Mouse (Mus musculus): ENCODE measurements around the gene Tgif1. TPM values are rescaled to one million over a fixed set of nuclear protein-coding genes. Genes with fewer than 3 reads are reported as not detected.

Tgif1 gene
- 26.6 and 30.8 TPM in 2 replicates for polyA plus RNA-seq (2014; fragmentation: Nextera tagmentation; extraction: Ambion mirVana)

DNA sequence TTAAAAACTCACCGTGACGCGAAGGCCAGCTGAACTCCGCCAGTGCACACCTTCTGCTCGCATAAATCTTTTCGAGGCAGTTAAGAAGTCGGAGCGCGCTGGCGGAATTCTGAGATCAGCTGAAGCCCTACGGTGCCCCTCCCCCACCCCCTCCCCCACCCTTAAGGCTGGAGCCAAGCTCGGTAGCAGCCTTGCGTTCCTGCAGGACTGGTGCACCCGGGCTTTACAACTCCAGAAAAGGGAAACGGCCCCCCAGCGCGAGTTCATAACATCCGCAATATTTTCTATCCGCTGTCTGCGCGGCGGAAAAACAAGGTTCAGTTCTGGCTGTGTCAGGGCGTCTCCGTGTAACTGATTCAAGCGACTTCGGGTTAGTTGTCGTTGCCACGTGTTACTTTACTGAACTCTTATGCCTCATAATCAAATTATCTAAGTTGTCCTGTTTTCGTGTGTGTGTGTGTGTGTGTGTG, at the start of gene Tgif1:
Gene Tgif1 (minus strand): TSS at position 111 of the 470 bp plus-strand sequence.
- Histone ChIP-seq H3K4me2 (peak within 1 kb of the TSS; percentile 99), H3K4me1 (replicated peaks; ENCODE audit: control insufficient read depth, insufficient read depth, low read length) (no peaks in the 10 kb centered on the region), H3K9me3 (ENCODE audit: control insufficient read depth, low read length) (no peaks in the 10 kb centered on the region), H3K9ac (ENCODE audit: low read depth, low read length) (peak within 1 kb of the TSS; percentile 85), H3K27ac (ENCODE audit: low read depth, low read length) (peak within 1 kb of the TSS; percentile 73), H3K4me3 (ENCODE audit: low read depth, low read length) (peak within 1 kb of the TSS; percentile 72), H3K36me3 (ENCODE audit: control insufficient read depth, insufficient read depth, low read length) (no peaks in the 10 kb centered on the region), H3K27me3 (replicated peaks; ENCODE audit: control insufficient read depth, insufficient read depth, low read length) (0 out of 2 replicates have a peak, but pooled peaks cover 7% of the 10 kb centered on the region)
- WGBS: under 1% methylated on average over 29 of the region's 29 CpGs
- ATAC-seq (replicated peaks; ENCODE audit: low FRiP score) (no peak), DNase-seq (ENCODE audit: low spot score) (peak; percentile 68)

- WGBS: 78% methylated on average over 10 of the region's 10 CpGs
- H3K4me3 ChIP-seq (ENCODE audit: low read depth, low read length): no peak overlapping the region
- H3K4me2 ChIP-seq: no peak overlapping the region
- ATAC-seq (replicated peaks; ENCODE audit: low FRiP score) (no peak), DNase-seq (ENCODE audit: low spot score) (no peak)
- H3K4me1 ChIP-seq (replicated peaks; ENCODE audit: control insufficient read depth, insufficient read depth, low read length): no peaks in the 10 kb centered on the region
- no peak overlapping the region for H3K27ac ChIP-seq (ENCODE audit: low read depth, low read length)
- H3K9ac ChIP-seq (ENCODE audit: low read depth, low read length): no peak overlapping the region
- no peaks in the 10 kb centered on the region for H3K9me3 ChIP-seq (ENCODE audit: control insufficient read depth, low read length)
- H3K36me3 ChIP-seq (ENCODE audit: control insufficient read depth, insufficient read depth, low read length): no peaks in the 10 kb centered on the region
- no peaks in the 10 kb centered on the region for H3K27me3 ChIP-seq (replicated peaks; ENCODE audit: control insufficient read depth, insufficient read depth, low read length)
These were observed 47.3 kb upstream of the Tgif1 start for GRCm38 (mm10) chr17:70900660-70901059.

DNA sequence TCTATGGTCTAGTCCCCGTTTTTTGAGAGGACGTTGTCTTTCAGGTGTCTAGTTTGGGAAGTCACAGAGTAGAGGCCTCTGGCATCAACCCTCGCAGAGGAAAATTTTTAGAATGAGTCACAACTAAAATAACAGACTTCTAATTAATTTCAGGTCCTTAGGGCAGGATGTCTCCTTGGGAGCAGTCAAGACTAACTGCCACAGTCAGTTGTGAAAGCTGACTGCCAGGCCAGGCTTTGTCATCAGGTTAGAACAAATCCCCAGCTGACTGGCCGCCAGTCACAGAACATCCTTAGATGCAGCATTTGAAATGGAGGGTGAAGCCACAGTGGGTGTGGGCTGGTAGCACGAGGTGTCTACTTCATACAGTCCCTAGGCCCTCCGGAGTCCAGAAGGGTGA, 46.3 kb upstream of the Tgif1 start:
- H3K36me3 ChIP-seq (ENCODE audit: control insufficient read depth, insufficient read depth, low read length): no peaks in the 10 kb centered on the region

DNA sequence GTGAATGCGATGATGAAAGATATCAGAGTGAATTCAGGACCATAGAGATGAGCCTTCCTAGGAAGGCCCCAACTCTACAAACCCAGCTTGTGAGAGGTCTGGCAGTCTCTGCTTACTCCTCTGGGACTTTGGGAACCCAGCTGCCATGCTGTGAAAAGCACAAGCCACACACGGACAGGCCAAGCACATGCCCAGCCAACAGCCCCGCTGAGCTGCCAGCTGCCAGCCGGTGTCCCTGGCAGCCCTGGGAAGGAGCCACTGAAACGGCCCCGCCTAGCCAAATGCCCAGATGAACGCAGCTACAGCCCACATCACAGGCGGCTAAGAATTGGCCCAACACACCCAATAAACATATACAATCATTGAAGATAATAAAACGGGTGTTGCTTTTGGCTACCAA, 41.5 kb upstream of the Tgif1 start:
- Histone ChIP-seq H3K36me3 (ENCODE audit: control insufficient read depth, insufficient read depth, low read length) (no peaks in the 10 kb centered on the region), H3K9me3 (ENCODE audit: control insufficient read depth, low read length) (no peaks in the 10 kb centered on the region), H3K27me3 (replicated peaks; ENCODE audit: control insufficient read depth, insufficient read depth, low read length) (no peaks in the 10 kb centered on the region), H3K4me3 (ENCODE audit: low read depth, low read length) (no peak overlapping the region), H3K4me1 (replicated peaks; ENCODE audit: control insufficient read depth, insufficient read depth, low read length) (no peaks in the 10 kb centered on the region), H3K27ac (ENCODE audit: low read depth, low read length) (no peak overlapping the region), H3K4me2 (no peak overlapping the region), H3K9ac (ENCODE audit: low read depth, low read length) (no peak overlapping the region)
- 88% methylated on average over 9 of the region's 9 CpGs for WGBS
- no peak for DNase-seq (ENCODE audit: low spot score)
- ATAC-seq (replicated peaks; ENCODE audit: low FRiP score): no peak

More for the DNA sequence above, 46.3 kb upstream of the Tgif1 start:
- DNase-seq (ENCODE audit: low spot score) (no peak), ATAC-seq (replicated peaks; ENCODE audit: low FRiP score) (no peak)
- H3K27ac ChIP-seq (ENCODE audit: low read depth, low read length): no peak overlapping the region
- no peak overlapping the region for H3K9ac ChIP-seq (ENCODE audit: low read depth, low read length)
- H3K4me1 ChIP-seq (replicated peaks; ENCODE audit: control insufficient read depth, insufficient read depth, low read length): no peaks in the 10 kb centered on the region
- no peaks in the 10 kb centered on the region for H3K9me3 ChIP-seq (ENCODE audit: control insufficient read depth, low read length)
- H3K27me3 ChIP-seq (replicated peaks; ENCODE audit: control insufficient read depth, insufficient read depth, low read length): no peaks in the 10 kb centered on the region
- WGBS: 82% methylated on average over 6 of the region's 6 CpGs
- H3K4me3 ChIP-seq (ENCODE audit: low read depth, low read length): no peak overlapping the region
- no peak overlapping the region for H3K4me2 ChIP-seq

DNA sequence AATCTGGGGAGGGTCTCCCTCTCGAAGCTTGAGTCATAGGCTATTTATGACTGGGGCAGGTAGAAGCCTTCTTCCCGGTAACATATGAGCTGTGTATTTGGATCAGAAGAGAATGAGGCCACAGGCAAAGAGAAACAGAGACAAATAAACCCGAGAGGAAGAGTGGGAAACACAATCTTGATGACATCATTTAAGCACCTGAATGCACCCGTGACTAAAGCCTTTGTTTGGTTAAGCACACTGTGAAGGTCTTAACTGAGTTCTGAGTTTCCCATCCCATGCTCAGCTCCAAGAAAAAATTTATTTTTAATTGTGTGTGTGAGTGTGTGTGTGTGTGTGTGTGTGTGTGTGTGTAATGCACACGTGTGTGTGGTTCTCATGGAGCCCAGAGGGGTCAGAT, 39.8 kb upstream of the Tgif1 start:
- Histone ChIP-seq H3K27ac (ENCODE audit: low read depth, low read length) (no peak overlapping the region), H3K27me3 (replicated peaks; ENCODE audit: control insufficient read depth, insufficient read depth, low read length) (no peaks in the 10 kb centered on the region), H3K4me3 (ENCODE audit: low read depth, low read length) (no peak overlapping the region), H3K36me3 (ENCODE audit: control insufficient read depth, insufficient read depth, low read length) (no peaks in the 10 kb centered on the region), H3K4me2 (no peak overlapping the region), H3K9ac (ENCODE audit: low read depth, low read length) (no peak overlapping the region), H3K4me1 (replicated peaks; ENCODE audit: control insufficient read depth, insufficient read depth, low read length) (no peaks in the 10 kb centered on the region), H3K9me3 (ENCODE audit: control insufficient read depth, low read length) (no peaks in the 10 kb centered on the region)
- 65% methylated on average over 5 of the region's 5 CpGs for WGBS
- DNase-seq (ENCODE audit: low spot score) (no peak), ATAC-seq (replicated peaks; ENCODE audit: low FRiP score) (no peak)

- WGBS: 51% methylated on average over 15 of the region's 15 CpGs
- H3K36me3 ChIP-seq (ENCODE audit: control insufficient read depth, insufficient read depth, low read length): no peaks in the 10 kb centered on the region
These were observed 39.1 kb upstream of the Tgif1 start for GRCm38 (mm10) chr17:70892288-70893096.

GRCm38 (mm10) chr17:70890571-70890970, 37.2 kb upstream of the Tgif1 start:
- WGBS: 83% methylated on average over 8 of the region's 8 CpGs
- H3K27ac ChIP-seq (ENCODE audit: low read depth, low read length): no peak overlapping the region
- H3K4me1 ChIP-seq (replicated peaks; ENCODE audit: control insufficient read depth, insufficient read depth, low read length): no peaks in the 10 kb centered on the region
- no peak overlapping the region for H3K4me2 ChIP-seq
- no peak for DNase-seq (ENCODE audit: low spot score)
- no peak overlapping the region for H3K9ac ChIP-seq (ENCODE audit: low read depth, low read length)
- no peak overlapping the region for H3K4me3 ChIP-seq (ENCODE audit: low read depth, low read length)
- no peaks in the 10 kb centered on the region for H3K36me3 ChIP-seq (ENCODE audit: control insufficient read depth, insufficient read depth, low read length)
- no peaks in the 10 kb centered on the region for H3K9me3 ChIP-seq (ENCODE audit: control insufficient read depth, low read length)
- ATAC-seq (replicated peaks; ENCODE audit: low FRiP score): no peak
- no peaks in the 10 kb centered on the region for H3K27me3 ChIP-seq (replicated peaks; ENCODE audit: control insufficient read depth, insufficient read depth, low read length)

More at GRCm38 (mm10) chr17:70892288-70893096, 39.1 kb upstream of the Tgif1 start:
- H3K9ac ChIP-seq (ENCODE audit: low read depth, low read length): no peak overlapping the region
- no peaks in the 10 kb centered on the region for H3K9me3 ChIP-seq (ENCODE audit: control insufficient read depth, low read length)
- H3K4me1 ChIP-seq (replicated peaks; ENCODE audit: control insufficient read depth, insufficient read depth, low read length): no peaks in the 10 kb centered on the region
- H3K27ac ChIP-seq (ENCODE audit: low read depth, low read length): no peak overlapping the region
- H3K4me3 ChIP-seq (ENCODE audit: low read depth, low read length): no peak overlapping the region
- no peak overlapping the region for H3K4me2 ChIP-seq
- ATAC-seq (replicated peaks; ENCODE audit: low FRiP score) (no peak), DNase-seq (ENCODE audit: low spot score) (no peak)
- no peaks in the 10 kb centered on the region for H3K27me3 ChIP-seq (replicated peaks; ENCODE audit: control insufficient read depth, insufficient read depth, low read length)

DNA sequence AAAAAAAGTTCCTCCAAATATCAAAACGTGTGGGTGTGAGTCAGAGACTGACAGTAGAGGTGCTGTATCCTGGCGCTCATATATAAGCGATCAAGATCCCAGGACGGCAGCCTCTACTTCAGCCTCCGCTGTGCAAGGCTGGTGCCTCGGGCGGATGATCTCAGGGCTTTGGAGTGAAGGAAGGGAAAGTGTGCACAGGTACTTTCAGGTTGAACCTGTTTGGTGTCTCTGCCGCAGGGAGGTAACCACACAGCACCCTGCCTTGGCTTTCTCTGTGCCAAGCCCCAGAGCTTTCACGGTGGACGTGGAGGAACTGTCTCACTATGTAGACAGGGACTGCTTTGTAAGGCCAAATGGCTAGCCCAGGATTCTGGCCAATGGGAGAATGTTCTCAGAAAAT, 35.3 kb upstream of the Tgif1 start:
- ATAC-seq (replicated peaks; ENCODE audit: low FRiP score) (no peak), DNase-seq (ENCODE audit: low spot score) (no peak)
- Histone ChIP-seq H3K4me3 (ENCODE audit: low read depth, low read length) (no peak overlapping the region), H3K4me2 (no peak overlapping the region), H3K9ac (ENCODE audit: low read depth, low read length) (no peak overlapping the region), H3K4me1 (replicated peaks; ENCODE audit: control insufficient read depth, insufficient read depth, low read length) (no peaks in the 10 kb centered on the region), H3K9me3 (ENCODE audit: control insufficient read depth, low read length) (no peaks in the 10 kb centered on the region), H3K36me3 (ENCODE audit: control insufficient read depth, insufficient read depth, low read length) (no peaks in the 10 kb centered on the region), H3K27ac (ENCODE audit: low read depth, low read length) (no peak overlapping the region), H3K27me3 (replicated peaks; ENCODE audit: control insufficient read depth, insufficient read depth, low read length) (no peaks in the 10 kb centered on the region)
- WGBS: 89% methylated on average over 10 of the region's 10 CpGs

- H3K9me3 ChIP-seq (ENCODE audit: control insufficient read depth, low read length): no peaks in the 10 kb centered on the region
- DNase-seq (ENCODE audit: low spot score) (no peak), ATAC-seq (replicated peaks; ENCODE audit: low FRiP score) (no peak)
- no peak overlapping the region for H3K4me2 ChIP-seq
- no peaks in the 10 kb centered on the region for H3K27me3 ChIP-seq (replicated peaks; ENCODE audit: control insufficient read depth, insufficient read depth, low read length)
- H3K36me3 ChIP-seq (ENCODE audit: control insufficient read depth, insufficient read depth, low read length): no peaks in the 10 kb centered on the region
- no peak overlapping the region for H3K27ac ChIP-seq (ENCODE audit: low read depth, low read length)
- no peak overlapping the region for H3K9ac ChIP-seq (ENCODE audit: low read depth, low read length)
- H3K4me1 ChIP-seq (replicated peaks; ENCODE audit: control insufficient read depth, insufficient read depth, low read length): no peaks in the 10 kb centered on the region
- H3K4me3 ChIP-seq (ENCODE audit: low read depth, low read length): no peak overlapping the region
- 87% methylated on average over 9 of the region's 9 CpGs for WGBS
These were observed 34.5 kb upstream of the Tgif1 start for GRCm38 (mm10) chr17:70887848-70888247.
